Comparison of ENCODE assay signal across 23 mouse cellular contexts in the genomic region with DNA sequence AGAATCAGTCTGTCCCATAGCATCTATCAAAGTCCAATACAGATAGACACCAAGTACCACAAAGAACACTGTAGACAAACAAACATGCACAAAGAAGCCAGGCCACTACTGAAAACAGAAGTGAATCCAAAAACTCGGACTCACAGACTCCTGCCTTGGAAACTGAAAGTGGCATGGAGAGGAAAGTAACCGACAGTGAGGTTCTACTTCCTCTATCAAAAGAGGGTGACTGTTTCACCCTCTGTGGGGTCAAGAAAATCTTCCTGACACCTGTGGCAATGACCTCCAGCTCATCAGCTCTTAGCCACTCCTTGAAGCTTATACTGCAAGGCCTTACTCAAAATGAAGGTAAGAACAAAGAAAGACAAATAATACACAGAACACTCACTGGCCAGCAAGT. TPM values are rescaled to one million over a fixed set of nuclear protein-coding genes. Genes with fewer than 3 reads are reported as not detected.
DNase-seq lines count a peak whose midpoint lies in the region; ATAC-seq lines count a peak whose summit lies in the region.
"Had no signal": no experiment of that assay in that cellular context is flagged by ENCODE, and none has a peak within 500 bp of the region (broad histone marks: within the 10 kb centered on the region; RNA-seq: fewer than 3 reads in every experiment).

No protein-coding gene starts in this region.

- peak; percentile 94 for ATAC-seq in common myeloid progenitor, adult 5-6 weeks (replicated peaks; ENCODE audit: low read depth, poor library complexity, severe bottlenecking)
- ATAC-seq in megakaryocyte progenitor cell, adult 5-6 weeks (replicated peaks; ENCODE audit: poor library complexity), result peak; percentile 97
- ATAC-seq: forebrain, embryonic 15.5 days; hindbrain, embryonic 16.5 days; midbrain, embryonic 16.5 days had no signal

- DNase-seq in 416B (ENCODE audit: low read depth) (peak; percentile 13), A20 (ENCODE audit: low read depth, low spot score) (peak; percentile 86)
- no peak for DNase-seq in cerebellum, adult 9-11 months
- DNase-seq in layer of hippocampus, adult 8-10 months (ENCODE audit: low spot score in 2 of 2), result no peak
- no peak for DNase-seq in right cerebral cortex, postnatal 10 days (ENCODE audit: low spot score in 2 of 2)
- DNase-seq: adrenal gland, postnatal 14 days; cerebellum, adult 2 months; heart, postnatal 10 days; kidney, adult 18-20 months; kidney, postnatal 25 days; left cerebral cortex, postnatal 4 days; lung, postnatal 4 days; thymus, postnatal 4 days had no signal

RNA-seq across cellular contexts. Expression of gene Plpp2, which starts 26.9 kb away (rescaled TPM):
- total RNA-seq in common myeloid progenitor, adult 5-6 weeks (2017), result 4.1 and 4.7 TPM in 2 replicates
- 8.2 and 11.6 TPM in 2 replicates for total RNA-seq in megakaryocyte progenitor cell, adult 5-6 weeks (2015)
- total RNA-seq in megakaryocyte progenitor cell, adult 5-6 weeks (2017), result 2.7 and 5.3 TPM in 2 replicates
- 1 to 10 TPM; 5.6 to 9.3 (median 6.9) TPM for total RNA-seq in layer of hippocampus, adult 8-10 months (2022)

RNA-seq across cellular contexts. Expression of gene Vmn2r83, which starts 38.2 kb away (rescaled TPM):
- total RNA-seq in common myeloid progenitor, adult 5-6 weeks (2017), result not detected in 2 replicates
- total RNA-seq in megakaryocyte progenitor cell, adult 5-6 weeks (2015), result not detected in 2 replicates
- total RNA-seq in megakaryocyte progenitor cell, adult 5-6 weeks (2017), result not detected in 2 replicates
- not detected for total RNA-seq in layer of hippocampus, adult 8-10 months (2022)
- total RNA-seq: adrenal gland, postnatal 14 days; gastrocnemius, adult 18-20 months; gastrocnemius, postnatal 4 days; heart, adult 8-10 months; heart, postnatal 10 days; layer of hippocampus, adult 2 months; layer of hippocampus, postnatal 25 days; left cerebral cortex, postnatal 4 days had no signal

RNA-seq across cellular contexts. Expression of gene Mier2, which starts 48.3 kb away (rescaled TPM):
- 13.6 and 18.3 TPM in 2 replicates for total RNA-seq in common myeloid progenitor, adult 5-6 weeks (2017)
- total RNA-seq in megakaryocyte progenitor cell, adult 5-6 weeks (2015), result 7.4 and 9.1 TPM in 2 replicates
- 9.6 and 13.4 TPM in 2 replicates for total RNA-seq in megakaryocyte progenitor cell, adult 5-6 weeks (2017)
- 10 to 100 TPM; 51.2 to 72.3 (median 53.0) TPM for total RNA-seq in layer of hippocampus, adult 8-10 months (2022)

Comparison
In these comparisons a context has a peak if more than half of its experiments do, and no peak if none do; other contexts are left out.
1. DNase-seq: peak in 416B (single experiment) and A20 (single experiment); none in cerebellum, adult 9-11 months (single experiment), layer of hippocampus, adult 8-10 months (0 of 2) and right cerebral cortex, postnatal 10 days (0 of 2).